Mouse (Mus musculus): ENCODE data around the gene Actrt3. TPM values are rescaled to one million over a fixed set of nuclear protein-coding genes. Genes with fewer than 3 reads are reported as not detected.
A peak's percentile ranks its signal among the peaks of the same experiment; 100 is the strongest.
"Not testable (repeated sequence)": the region's sequence is repeated elsewhere in the genome, so short reads cannot be mapped to it uniquely, and the experiment has no call there.

Actrt3 gene
- polyA plus RNA-seq, 1 experiment from 2014 or later: 0.49 TPM

- DNase-seq (ENCODE audit: low spot score) (no peak), ATAC-seq (ENCODE audit: low FRiP score) (no peak)
- H3K4me2 ChIP-seq (replicated peaks; ENCODE audit: low read depth, low read length): no peak overlapping the region
- no peak overlapping the region for H3K4me3 ChIP-seq (ENCODE audit: low read depth, low read length)
- H3K4me1 ChIP-seq (replicated peaks; ENCODE audit: control insufficient read depth, insufficient read depth, low read length): no peaks in the 10 kb centered on the region
- no peaks in the 10 kb centered on the region for H3K9me3 ChIP-seq (ENCODE audit: control insufficient read depth, low read length)
- no peak overlapping the region for H3K9ac ChIP-seq (ENCODE audit: low read depth, low read length)
- WGBS: 79% methylated on average over 7 of the region's 7 CpGs
- H3K36me3 ChIP-seq (ENCODE audit: control insufficient read depth, insufficient read depth, low read length): no peaks in the 10 kb centered on the region
- H3K27me3 ChIP-seq (ENCODE audit: control insufficient read depth, insufficient read depth, low read length): peaks cover 3% of the 10 kb centered on the region; the same call in 1 of the 2 replicates
- H3K27ac ChIP-seq (ENCODE audit: low read depth, low read length): no peak overlapping the region
Observed at GRCm38 (mm10) chr3:30597271-30597670, 2.5 kb downstream of the Actrt3 start.

GRCm38 (mm10) chr3:30595111-30595832 lies 4.5 kb downstream of the Actrt3 start:
- Histone ChIP-seq H3K36me3 (ENCODE audit: control insufficient read depth, insufficient read depth, low read length) (no peaks in the 10 kb centered on the region), H3K4me3 (ENCODE audit: low read depth, low read length) (peak overlapping the region; percentile 74), H3K27me3 (ENCODE audit: control insufficient read depth, insufficient read depth, low read length) (peaks cover 3% of the 10 kb centered on the region; the same call in 1 of the 2 replicates), H3K9ac (ENCODE audit: low read depth, low read length) (peak overlapping the region; percentile 87), H3K9me3 (ENCODE audit: control insufficient read depth, low read length) (no peaks in the 10 kb centered on the region), H3K4me1 (replicated peaks; ENCODE audit: control insufficient read depth, insufficient read depth, low read length) (no peaks in the 10 kb centered on the region), H3K4me2 (replicated peaks; ENCODE audit: low read depth, low read length) (peak overlapping the region; percentile 87), H3K27ac (ENCODE audit: low read depth, low read length) (peak overlapping the region; percentile 67)
- ATAC-seq (ENCODE audit: low FRiP score) (peak; percentile 82), DNase-seq (ENCODE audit: low spot score) (peak; percentile 70)
- under 1% methylated on average over 62 of the region's 62 CpGs for WGBS

- DNase-seq (ENCODE audit: low spot score): peak; percentile 37
- 81% methylated on average over 4 of the region's 4 CpGs for WGBS
Observed at GRCm38 (mm10) chr3:30593719-30594485, 5.8 kb downstream of the Actrt3 start.

DNA sequence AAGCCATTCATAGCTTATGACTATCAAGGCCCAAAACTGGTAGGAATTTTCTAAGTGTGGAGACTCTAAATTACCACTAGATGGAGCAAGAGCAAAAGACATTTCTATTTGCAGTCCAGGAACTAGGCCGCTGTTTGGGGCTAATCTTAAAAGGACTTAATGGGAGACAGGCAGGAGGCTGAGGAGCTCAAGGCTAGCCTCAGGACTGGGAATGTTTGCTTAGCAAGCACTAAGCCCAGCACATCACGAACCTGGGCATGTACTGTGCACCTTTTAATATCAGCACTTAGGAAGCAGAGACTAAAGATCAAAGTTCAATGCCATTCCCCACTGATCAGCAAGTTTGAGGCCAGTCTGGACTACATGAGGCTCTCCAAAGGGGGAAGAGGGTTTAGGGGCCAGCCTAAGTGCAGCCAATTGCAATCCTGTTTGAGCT lies 7.3 kb downstream of the Actrt3 start:
- no peaks in the 10 kb centered on the region for H3K4me1 ChIP-seq (replicated peaks; ENCODE audit: control insufficient read depth, insufficient read depth, low read length)
- H3K9ac ChIP-seq (ENCODE audit: low read depth, low read length): no peak overlapping the region
- H3K27ac ChIP-seq (ENCODE audit: low read depth, low read length): no peak overlapping the region
- WGBS: 0% methylated on average over 2 of the region's 2 CpGs
- DNase-seq (ENCODE audit: low spot score) (peak; percentile 55), ATAC-seq (ENCODE audit: low FRiP score) (peak; percentile 55)
- no peaks in the 10 kb centered on the region for H3K36me3 ChIP-seq (ENCODE audit: control insufficient read depth, insufficient read depth, low read length)
- no peaks in the 10 kb centered on the region for H3K9me3 ChIP-seq (ENCODE audit: control insufficient read depth, low read length)
- H3K4me2 ChIP-seq (replicated peaks; ENCODE audit: low read depth, low read length): no peak overlapping the region
- no peak overlapping the region for H3K4me3 ChIP-seq (ENCODE audit: low read depth, low read length)
- H3K27me3 ChIP-seq (ENCODE audit: control insufficient read depth, insufficient read depth, low read length): no peaks in the 10 kb centered on the region

More at GRCm38 (mm10) chr3:30593719-30594485, 5.8 kb downstream of the Actrt3 start:
- H3K27me3 ChIP-seq (ENCODE audit: control insufficient read depth, insufficient read depth, low read length): peaks cover 3% of the 10 kb centered on the region; the same call in 1 of the 2 replicates
- no peak overlapping the region for H3K9ac ChIP-seq (ENCODE audit: low read depth, low read length)
- H3K9me3 ChIP-seq (ENCODE audit: control insufficient read depth, low read length): no peaks in the 10 kb centered on the region
- no peaks in the 10 kb centered on the region for H3K36me3 ChIP-seq (ENCODE audit: control insufficient read depth, insufficient read depth, low read length)
- H3K4me2 ChIP-seq (replicated peaks; ENCODE audit: low read depth, low read length): no peak overlapping the region
- H3K4me3 ChIP-seq (ENCODE audit: low read depth, low read length): no peak overlapping the region
- H3K4me1 ChIP-seq (replicated peaks; ENCODE audit: control insufficient read depth, insufficient read depth, low read length): no peaks in the 10 kb centered on the region
- no peak; the same call in 1 of the 2 replicates for ATAC-seq (ENCODE audit: low FRiP score)
- no peak overlapping the region for H3K27ac ChIP-seq (ENCODE audit: low read depth, low read length)

- Histone ChIP-seq H3K9me3 (ENCODE audit: control insufficient read depth, low read length) (no peaks in the 10 kb centered on the region), H3K27me3 (ENCODE audit: control insufficient read depth, insufficient read depth, low read length) (no peaks in the 10 kb centered on the region), H3K4me3 (ENCODE audit: low read depth, low read length) (no peak overlapping the region), H3K27ac (ENCODE audit: low read depth, low read length) (no peak overlapping the region), H3K4me1 (replicated peaks; ENCODE audit: control insufficient read depth, insufficient read depth, low read length) (no peaks in the 10 kb centered on the region), H3K36me3 (ENCODE audit: control insufficient read depth, insufficient read depth, low read length) (no peaks in the 10 kb centered on the region), H3K4me2 (replicated peaks; ENCODE audit: low read depth, low read length) (no peak overlapping the region), H3K9ac (ENCODE audit: low read depth, low read length) (no peak overlapping the region)
- no peak for DNase-seq (ENCODE audit: low spot score)
- WGBS: 85% methylated on average over 6 of the region's 6 CpGs
- ATAC-seq (ENCODE audit: low FRiP score): no peak
Observed at GRCm38 (mm10) chr3:30588865-30589264, 10.9 kb downstream of the Actrt3 start.

DNA sequence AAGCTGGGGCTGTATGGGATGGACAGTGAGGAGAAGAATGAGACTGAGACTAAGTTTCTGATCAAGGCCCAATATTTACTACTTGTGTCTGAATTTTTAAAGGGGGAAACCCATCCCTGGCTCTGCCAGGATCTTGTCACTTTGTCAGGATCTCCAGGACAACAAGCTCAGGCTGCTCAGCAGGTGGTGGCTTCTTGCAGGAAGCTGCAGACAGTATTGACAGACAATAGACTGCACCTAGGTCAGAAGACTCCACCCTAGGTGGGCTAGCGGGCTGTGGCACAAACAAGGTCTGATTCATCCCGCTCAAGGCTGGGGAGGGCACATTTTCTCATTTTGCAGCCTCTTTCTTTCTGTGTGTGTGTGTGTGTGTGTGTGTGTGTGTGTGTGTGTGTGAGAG lies 26.2 kb downstream of the Actrt3 start:
- H3K4me2 ChIP-seq (replicated peaks; ENCODE audit: low read depth, low read length): no peak overlapping the region
- no peaks in the 10 kb centered on the region for H3K4me1 ChIP-seq (replicated peaks; ENCODE audit: control insufficient read depth, insufficient read depth, low read length)
- no peak overlapping the region for H3K4me3 ChIP-seq (ENCODE audit: low read depth, low read length)
- 9% methylated on average over 2 of the region's 2 CpGs for WGBS
- H3K9me3 ChIP-seq (ENCODE audit: control insufficient read depth, low read length): no peaks in the 10 kb centered on the region
- ATAC-seq (ENCODE audit: low FRiP score) (no peak), DNase-seq (ENCODE audit: low spot score) (no peak)
- H3K9ac ChIP-seq (ENCODE audit: low read depth, low read length): no peak overlapping the region
- no peaks in the 10 kb centered on the region for H3K36me3 ChIP-seq (ENCODE audit: control insufficient read depth, insufficient read depth, low read length)
- no peak overlapping the region for H3K27ac ChIP-seq (ENCODE audit: low read depth, low read length)
- no peaks in the 10 kb centered on the region for H3K27me3 ChIP-seq (ENCODE audit: control insufficient read depth, insufficient read depth, low read length)

DNA sequence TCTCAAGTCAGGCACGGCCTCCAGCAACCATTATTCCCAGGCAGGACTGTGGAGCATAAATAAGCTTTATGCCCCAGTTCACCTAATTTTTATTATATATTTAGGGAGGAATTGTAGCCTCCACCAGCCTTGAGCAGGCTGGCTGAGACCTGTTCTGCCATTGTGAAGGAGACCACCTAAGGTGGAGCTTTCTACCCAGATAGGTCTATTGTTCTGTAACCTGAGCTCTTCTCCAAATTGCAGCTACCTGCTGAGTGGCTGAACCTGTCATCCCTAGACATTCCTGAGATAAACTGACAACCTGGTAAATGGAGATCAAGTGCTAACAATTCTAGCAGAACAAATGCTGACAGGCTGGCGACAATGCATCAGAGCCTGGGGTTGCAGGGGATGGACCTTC lies 33.4 kb downstream of the Actrt3 start:
- not testable (repeated sequence) for H3K4me3 ChIP-seq (ENCODE audit: low read depth, low read length); H3K36me3 ChIP-seq (ENCODE audit: control insufficient read depth, insufficient read depth, low read length); H3K4me2 ChIP-seq (replicated peaks; ENCODE audit: low read depth, low read length); H3K27me3 ChIP-seq (ENCODE audit: control insufficient read depth, insufficient read depth, low read length); DNase-seq (ENCODE audit: low spot score); H3K4me1 ChIP-seq (replicated peaks; ENCODE audit: control insufficient read depth, insufficient read depth, low read length); ATAC-seq (ENCODE audit: low FRiP score); H3K9me3 ChIP-seq (ENCODE audit: control insufficient read depth, low read length); H3K9ac ChIP-seq (ENCODE audit: low read depth, low read length); H3K27ac ChIP-seq (ENCODE audit: low read depth, low read length)
- no CpG with 5 or more reads among the region's 2 CpGs for WGBS

- Histone ChIP-seq H3K9me3 (ENCODE audit: control insufficient read depth, low read length) (no peaks in the 10 kb centered on the region), H3K4me2 (replicated peaks; ENCODE audit: low read depth, low read length) (no peak overlapping the region), H3K9ac (ENCODE audit: low read depth, low read length) (no peak overlapping the region), H3K27me3 (ENCODE audit: control insufficient read depth, insufficient read depth, low read length) (no peaks in the 10 kb centered on the region), H3K4me3 (ENCODE audit: low read depth, low read length) (no peak overlapping the region), H3K4me1 (replicated peaks; ENCODE audit: control insufficient read depth, insufficient read depth, low read length) (no peaks in the 10 kb centered on the region), H3K27ac (ENCODE audit: low read depth, low read length) (no peak overlapping the region), H3K36me3 (ENCODE audit: control insufficient read depth, insufficient read depth, low read length) (no peaks in the 10 kb centered on the region)
- DNase-seq (ENCODE audit: low spot score) (no peak), ATAC-seq (ENCODE audit: low FRiP score) (no peak)
- WGBS: 63% methylated on average over 6 of the region's 6 CpGs
Observed at GRCm38 (mm10) chr3:30560677-30561314, 38.9 kb downstream of the Actrt3 start.

All from hindbrain, embryonic 11.5 days (tissue).